Comparison of ENCODE assay signal across 9 mouse cellular contexts in genomic region chr9:99243895-99244293, GRCm38 (mm10). TPM values are rescaled to one million over a fixed set of nuclear protein-coding genes. Genes with fewer than 3 reads are reported as not detected.
DNase-seq lines count a peak whose midpoint lies in the region; ATAC-seq and TF ChIP-seq lines count a peak whose summit lies in the region.
"Had no signal": no experiment of that assay in that cellular context is flagged by ENCODE, and none has a peak within 500 bp of the region (broad histone marks: within the 10 kb centered on the region; RNA-seq: fewer than 3 reads in every experiment).

No protein-coding gene starts in this region.

- TF ChIP-seq CTCF in CH12.LX (conservative IDR thresholded peaks at IDR 0.05 in 1 of 2, IDR thresholded peaks at IDR 0.05 in 1 of 2; ENCODE audit: low read depth in 2 of 2, low read length in 2 of 2), result no peak
- TF ChIP-seq CTCF in embryonic fibroblast, embryonic 13.5 days (IDR thresholded peaks at IDR 0.05; ENCODE audit: borderline replicate concordance, insufficient read depth, low read length), result no peak

- peak overlapping the region; percentile 82 for H3K9ac ChIP-seq in heart, embryonic 11.5 days (ENCODE audit: low read depth, low read length)
- H3K9ac ChIP-seq in CH12.LX (ENCODE audit: insufficient read depth, low read depth), result peak overlapping the region; percentile 27
- peak overlapping the region; percentile 79 for H3K9ac ChIP-seq in limb, embryonic 13.5 days
- no peak overlapping the region; the same call in 1 of the 2 replicates for H3K9ac ChIP-seq in stomach, embryonic 14.5 days (replicated peaks; ENCODE audit: low read depth, low read length)

- dilution Hi-C loops in CH12.LX (cut with MboI; ENCODE audit: extremely low pct_ligation_motif_present, extremely low pct_unique_long_range_greater_than_20kb, low sequenced_read_pairs), result no loop called here

- no peak for ATAC-seq in heart, embryonic 11.5 days (replicated peaks; ENCODE audit: insufficient number of reproducible peaks, low FRiP score, low TSS enrichment)
- no peak; the same call in 1 of the 2 replicates for ATAC-seq in limb, embryonic 13.5 days (ENCODE audit: low FRiP score, low read depth)
- ATAC-seq in stomach, embryonic 14.5 days (ENCODE audit: insufficient number of reproducible peaks, insufficient read depth, low FRiP score, low read depth), result no peak
- no peak for ATAC-seq in megakaryocyte-erythroid progenitor cell, adult 5-6 weeks (replicated peaks; ENCODE audit: low FRiP score, low TSS enrichment, poor library complexity, severe bottlenecking)

- H3K4me2 ChIP-seq in heart, embryonic 11.5 days, result peak overlapping the region; percentile 74
- H3K4me2 ChIP-seq in CH12.LX (ENCODE audit: insufficient read depth, low read depth, poor library complexity, severe bottlenecking), result peak overlapping the region; percentile 69
- peak overlapping the region; percentile 73 for H3K4me2 ChIP-seq in limb, embryonic 13.5 days (replicated peaks)
- H3K4me2 ChIP-seq in stomach, embryonic 14.5 days (replicated peaks; ENCODE audit: low read depth, low read length), result peak overlapping the region; percentile 61

- H3K4me1 ChIP-seq in heart, embryonic 11.5 days (ENCODE audit: control insufficient read depth, insufficient read depth, low read length), result 0 out of 2 replicates have a peak, but pooled peaks cover 3% of the 10 kb centered on the region
- peaks cover 0 to 24% of the 10 kb centered on the region in 2 experiments; a peak in 2 of 4 replicates for H3K4me1 ChIP-seq in CH12.LX (ENCODE audit: control insufficient read depth in 1 of 2, insufficient read depth in 2 of 2)
- no peaks in the 10 kb centered on the region for H3K4me1 ChIP-seq in embryonic fibroblast, embryonic 13.5 days (ENCODE audit: control insufficient read depth, insufficient read depth, low read length)
- peaks cover 14% of the 10 kb centered on the region; the same call in 1 of the 2 replicates for H3K4me1 ChIP-seq in limb, embryonic 13.5 days
- H3K4me1 ChIP-seq in stomach, embryonic 14.5 days (ENCODE audit: control insufficient read depth, insufficient read depth, low read length), result peaks cover 6% of the 10 kb centered on the region; the same call in 1 of the 2 replicates

- H3K4me3 ChIP-seq in heart, embryonic 11.5 days (ENCODE audit: low read depth, low read length), result peak overlapping the region; percentile 64
- H3K4me3 ChIP-seq in CH12.LX (replicated peaks in 1 of 3; ENCODE audit: low read depth in 2 of 3, low read length in 2 of 3, poor library complexity in 1 of 3), result peak overlapping the region; percentile 77 to 80 (median 78)
- H3K4me3 ChIP-seq in embryonic fibroblast, embryonic 13.5 days (ENCODE audit: insufficient read depth, low read length), result peak overlapping the region; percentile 80
- peak overlapping the region; percentile 85 for H3K4me3 ChIP-seq in limb, embryonic 13.5 days
- H3K4me3 ChIP-seq in stomach, embryonic 14.5 days (ENCODE audit: low read depth, low read length), result peak overlapping the region; percentile 72

- TF ChIP-seq EP300 in CH12.LX (IDR thresholded peaks at IDR 0.05; ENCODE audit: low read length), result no peak

- no peak for DNase-seq in heart, adult 11 months
- DNase-seq in CH12.LX (ENCODE audit: extremely low read depth), result no peak
- no peak for DNase-seq in gastrocnemius, adult 8-10 months (ENCODE audit: low spot score in 2 of 2)

- no peaks in the 10 kb centered on the region for H3K79me2 ChIP-seq in CH12.LX (replicated peaks; ENCODE audit: control insufficient read depth, extremely low read depth, insufficient read depth, poor library complexity, severe bottlenecking)

- in situ Hi-C loops in CH12.LX (cut with MboI; ENCODE audit: low pct_ligation_motif_present, low pct_unique_long_range_greater_than_20kb, low sequenced_read_pairs), result loop anchor here (10.0 kb wide), 1 partner anchor 179 kb away; no protein-coding TSS in a partner anchor

- TF ChIP-seq RAD21 in CH12.LX (IDR thresholded peaks at IDR 0.05; ENCODE audit: low read depth, low read length), result no peak

- no peaks in the 10 kb centered on the region for H3K9me3 ChIP-seq in heart, embryonic 11.5 days (replicated peaks; ENCODE audit: control insufficient read depth, low read length)
- peaks cover 4% of the 10 kb centered on the region for H3K9me3 ChIP-seq in CH12.LX (replicated peaks; ENCODE audit: low read length)
- H3K9me3 ChIP-seq in limb, embryonic 13.5 days, result no peaks in the 10 kb centered on the region
- no peaks in the 10 kb centered on the region for H3K9me3 ChIP-seq in stomach, embryonic 14.5 days (ENCODE audit: control insufficient read depth, low read depth, low read length)

- H3K36me3 ChIP-seq in heart, embryonic 11.5 days (ENCODE audit: control insufficient read depth, insufficient read depth, low read length), result no peaks in the 10 kb centered on the region
- peaks cover 0 to 20% of the 10 kb centered on the region in 2 experiments for H3K36me3 ChIP-seq in CH12.LX (replicated peaks in 1 of 2; ENCODE audit: control insufficient read depth in 1 of 2, insufficient read depth in 1 of 2, low read length in 1 of 2)
- peaks cover 16% of the 10 kb centered on the region for H3K36me3 ChIP-seq in limb, embryonic 13.5 days
- H3K36me3 ChIP-seq in stomach, embryonic 14.5 days (ENCODE audit: control insufficient read depth, insufficient read depth, low read length), result no peaks in the 10 kb centered on the region

- TF ChIP-seq POLR2A in CH12.LX (IDR thresholded peaks at IDR 0.05; ENCODE audit: low read depth, low read length), result no peak
- no peak for TF ChIP-seq POLR2A in embryonic fibroblast, embryonic 13.5 days (IDR thresholded peaks at IDR 0.05; ENCODE audit: low read depth, low read length)

- H3K27me3 ChIP-seq in heart, embryonic 11.5 days (ENCODE audit: control insufficient read depth, insufficient read depth, low read length), result no peaks in the 10 kb centered on the region
- H3K27me3 ChIP-seq in CH12.LX (replicated peaks), result peaks cover 7% of the 10 kb centered on the region
- H3K27me3 ChIP-seq in limb, embryonic 13.5 days, result no peaks in the 10 kb centered on the region
- H3K27me3 ChIP-seq in stomach, embryonic 14.5 days (ENCODE audit: control insufficient read depth, insufficient read depth, low read length), result no peaks in the 10 kb centered on the region

- H3K27ac ChIP-seq in heart, embryonic 11.5 days (ENCODE audit: low read depth, low read length), result peak overlapping the region; percentile 74; the same call in 1 of the 2 replicates
- no peak overlapping the region for H3K27ac ChIP-seq in CH12.LX (ENCODE audit: insufficient read depth, low read depth)
- no peak overlapping the region for H3K27ac ChIP-seq in embryonic fibroblast, embryonic 13.5 days (ENCODE audit: insufficient read depth, low read length)
- H3K27ac ChIP-seq in limb, embryonic 13.5 days, result no peak overlapping the region
- H3K27ac ChIP-seq in stomach, embryonic 14.5 days (ENCODE audit: low read length), result 0 out of 2 replicates have a peak overlapping the region, but pooled peaks have one; percentile 29

- WGBS in heart, embryonic 11.5 days (ENCODE audit: insufficient replicate concordance), result 4% methylated on average over 10 of the region's 10 CpGs
- WGBS in limb, embryonic 13.5 days, result 2% methylated on average over 10 of the region's 10 CpGs
- 5% methylated on average over 10 of the region's 10 CpGs for WGBS in stomach, embryonic 14.5 days

TF ChIP-seq in CH12.LX, 34 proteins besides CTCF, POLR2A, EP300 and RAD21:
- no peak for TF ChIP-seq BHLHE40 (IDR thresholded peaks at IDR 0.05; ENCODE audit: low read depth, low read length)
- no peak for TF ChIP-seq IRF4 (IDR thresholded peaks at IDR 0.05; ENCODE audit: low read depth, low read length)
- no peak for TF ChIP-seq SMC3 (IDR thresholded peaks at IDR 0.05; ENCODE audit: low read depth, low read length)
- no peak for TF ChIP-seq ZC3H11A (IDR thresholded peaks at IDR 0.05; ENCODE audit: low read depth, low read length)
- no peak for TF ChIP-seq SIN3A (IDR thresholded peaks at IDR 0.05; ENCODE audit: low read length)
- TF ChIP-seq MEF2A (IDR thresholded peaks at IDR 0.05; ENCODE audit: borderline replicate concordance, low read depth, low read length), result no peak
- TF ChIP-seq TBP (conservative IDR thresholded peaks at IDR 0.05; ENCODE audit: low read depth, low read length), result no peak
- TF ChIP-seq CHD1 (IDR thresholded peaks at IDR 0.05; ENCODE audit: low read depth, low read length), result no peak
- no peak for TF ChIP-seq CHD2 (IDR thresholded peaks at IDR 0.05; ENCODE audit: low read length)
- no peak for TF ChIP-seq USF1 (IDR thresholded peaks at IDR 0.05; ENCODE audit: low read depth, low read length)
- TF ChIP-seq RCOR1 (conservative IDR thresholded peaks at IDR 0.05; ENCODE audit: low read depth, low read length), result no peak
- TF ChIP-seq MAX (IDR thresholded peaks at IDR 0.05; ENCODE audit: low read length), result no peak

RNA-seq across cellular contexts. Expression of gene Cep70, which starts 0.7 kb away (rescaled TPM):
- 26.1 and 27.5 TPM in 2 replicates for polyA plus RNA-seq in heart, embryonic 11.5 days (2014; fragmentation: Nextera tagmentation; extraction: Ambion mirVana)
- total RNA-seq in CH12.LX (2012; rRNA removed), result 6.5 and 10.2 TPM in 2 replicates
- total RNA-seq in CH12.LX (2014; rRNA removed), result 21.8 and 22.9 TPM in 2 replicates
- 8.8 and 9.7 TPM in 2 replicates for polyA plus RNA-seq in CH12.LX (2012; ENCODE audit: insufficient read length, low read depth)
- polyA plus RNA-seq in embryonic fibroblast, embryonic 13.5 days (2011; ENCODE audit: insufficient read length, low read depth, missing spikeins), result 8.0 and 12.5 TPM in 2 replicates
- polyA plus RNA-seq in limb, embryonic 13.5 days (2015; fragmentation: Nextera tagmentation; extraction: Ambion mirVana), result 41.9 and 42.0 TPM in 2 replicates
- polyA plus RNA-seq in stomach, embryonic 14.5 days (2014; fragmentation: Nextera tagmentation; extraction: Ambion mirVana), result 32.4 and 37.9 TPM in 2 replicates
- total RNA-seq in megakaryocyte-erythroid progenitor cell, adult 5-6 weeks (2014; fragmentation: Nextera tagmentation), result 42.2 and 54.3 TPM in 2 replicates
- total RNA-seq in megakaryocyte-erythroid progenitor cell, adult 5-6 weeks (2017), result 71.1 and 89.7 TPM in 2 replicates
- total RNA-seq in gastrocnemius, adult 8-10 months (2022), result 1 to 10 TPM; 2.2 to 2.8 (median 2.5) TPM

RNA-seq across cellular contexts. Expression of gene Faiml, which starts 6.9 kb away (rescaled TPM):
- polyA plus RNA-seq in heart, embryonic 11.5 days (2014; fragmentation: Nextera tagmentation; extraction: Ambion mirVana), result not detected in 2 replicates
- not detected in 2 replicates for total RNA-seq in CH12.LX (2012; rRNA removed)
- not detected in 2 replicates for total RNA-seq in CH12.LX (2014; rRNA removed)
- not detected in 2 replicates for polyA plus RNA-seq in CH12.LX (2012; ENCODE audit: insufficient read length, low read depth)
- polyA plus RNA-seq in embryonic fibroblast, embryonic 13.5 days (2011; ENCODE audit: insufficient read length, low read depth, missing spikeins), result not detected in 2 replicates
- polyA plus RNA-seq in limb, embryonic 13.5 days (2015; fragmentation: Nextera tagmentation; extraction: Ambion mirVana), result not detected in 2 replicates
- not detected in 2 replicates for polyA plus RNA-seq in stomach, embryonic 14.5 days (2014; fragmentation: Nextera tagmentation; extraction: Ambion mirVana)
- not detected in 2 replicates for total RNA-seq in megakaryocyte-erythroid progenitor cell, adult 5-6 weeks (2014; fragmentation: Nextera tagmentation)
- not detected in 2 replicates for total RNA-seq in megakaryocyte-erythroid progenitor cell, adult 5-6 weeks (2017)
- total RNA-seq in gastrocnemius, adult 8-10 months (2022), result not detected
- total RNA-seq: left cerebral cortex, postnatal 25 days had no signal

Comparison
In these comparisons a context has a peak if more than half of its experiments do, and no peak if none do; other contexts are left out.
1. H3K27ac ChIP-seq: peak in heart, embryonic 11.5 days (single experiment) and stomach, embryonic 14.5 days (single experiment); none in CH12.LX (single experiment), embryonic fibroblast, embryonic 13.5 days (single experiment) and limb, embryonic 13.5 days (single experiment).
2. Peak in every context shown above with its lines, with median percentiles within 50 percentile points of each other: H3K4me2 ChIP-seq and H3K4me3 ChIP-seq.